Mouse (Mus musculus) spleen, adult 18-20 months (tissue): Measurements from ENCODE around the gene Rrp1b.

Experiments
- DNase-seq, 2 experiments: peaks; one replicate each; pipeline ENCODE4 v3.0.0; 2022; ENCODE audit warnings: mixed read lengths in 2 of 2

Gene Rrp1b

GRCm38 (mm10) chr17:32035609-32036508 is at the start of gene Rrp1b, which contains the start of gene Hsf2bp:
Rrp1b (plus strand) TSS chr17:32036100.
Hsf2bp (minus strand) TSS chr17:32036349.
- peak; percentile 48 to 67 for DNase-seq

DNA sequence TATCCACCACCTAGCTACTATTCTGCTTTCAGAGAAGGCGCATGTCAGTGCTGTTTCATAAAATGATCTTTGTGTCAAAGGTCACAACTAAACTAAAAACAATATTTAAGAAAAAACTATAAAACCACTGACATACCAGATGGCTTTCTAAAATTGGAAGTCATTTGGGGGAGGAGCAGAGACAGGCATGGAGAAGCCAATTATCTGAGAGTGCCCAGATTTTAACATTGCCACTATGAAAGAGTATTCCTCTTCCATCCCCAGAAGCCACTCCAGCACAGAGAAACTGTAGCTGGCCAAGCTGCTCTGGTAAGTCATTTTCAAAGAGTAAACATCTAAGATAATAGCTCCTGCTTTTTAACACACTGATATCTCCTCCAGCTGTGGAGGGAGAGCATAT is 49.0 kb upstream of the Rrp1b start:
- DNase-seq, result no peak

DNA sequence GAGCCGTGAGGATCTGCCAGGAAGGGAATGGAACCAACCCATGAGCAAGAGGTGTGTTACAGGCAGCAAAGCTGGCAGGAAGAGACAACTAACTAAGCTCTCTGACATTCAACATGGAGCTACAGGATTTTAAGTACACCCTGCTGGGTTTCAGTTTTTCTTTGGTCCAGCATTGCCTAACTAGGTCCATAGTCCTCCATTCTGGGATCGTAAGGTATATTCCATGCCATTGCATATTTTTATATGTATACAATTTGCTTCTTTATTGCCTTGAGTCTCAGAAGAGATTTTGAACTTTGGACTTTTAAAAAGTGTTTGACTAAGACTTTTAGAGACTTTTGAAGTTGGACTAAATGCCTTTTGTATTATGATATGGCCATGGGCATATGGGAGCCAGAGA is 46.9 kb upstream of the Rrp1b start:
- DNase-seq, result no peak

DNA sequence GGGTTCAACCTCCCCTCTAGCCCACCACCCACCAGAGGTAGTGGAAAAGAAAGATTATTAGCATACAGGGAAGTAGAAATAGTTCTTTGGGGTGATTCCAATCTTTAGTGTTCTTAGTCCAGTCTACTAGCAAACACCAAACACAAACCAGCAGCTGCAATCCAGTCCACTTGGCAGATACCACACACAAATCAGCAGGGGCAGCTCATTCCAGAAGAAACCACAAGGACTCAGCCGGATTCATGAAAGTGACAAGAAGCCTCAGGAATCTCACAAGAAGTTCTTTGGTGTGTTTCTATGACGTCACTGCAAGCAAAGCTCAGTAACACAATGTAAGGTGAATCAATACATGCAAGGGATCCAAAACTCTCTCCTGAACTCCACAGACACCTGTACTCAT is 43.9 kb upstream of the Rrp1b start:
- DNase-seq, result no peak

DNA sequence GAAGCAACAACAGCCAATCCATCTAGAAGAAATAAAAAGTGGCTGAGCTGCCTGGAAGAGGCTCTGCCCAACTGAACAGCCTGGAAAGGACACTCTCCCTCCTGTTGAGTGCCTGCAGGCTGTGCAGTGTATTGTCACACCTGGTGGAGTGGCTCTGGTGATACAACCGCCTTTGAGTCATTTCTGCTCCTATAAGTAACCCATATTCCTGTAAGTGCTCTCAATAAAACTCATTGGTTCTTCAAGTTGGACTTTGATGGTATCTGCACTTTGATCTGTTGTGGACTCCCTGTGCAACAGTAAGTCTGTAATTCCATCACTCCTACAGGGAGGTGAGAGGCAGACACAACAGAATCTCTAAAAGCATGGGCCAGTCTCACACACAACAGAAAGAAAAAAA is 42.5 kb upstream of the Rrp1b start:
- DNase-seq, result no peak

- no peak for DNase-seq
These were observed 41.8 kb upstream of the Rrp1b start for GRCm38 (mm10) chr17:31994132-31994531.

- no peak for DNase-seq
These were observed 40.1 kb upstream of the Rrp1b start for GRCm38 (mm10) chr17:31995784-31996183.

GRCm38 (mm10) chr17:31996331-31996730 is 39.6 kb upstream of the Rrp1b start:
- DNase-seq, result no peak

DNA sequence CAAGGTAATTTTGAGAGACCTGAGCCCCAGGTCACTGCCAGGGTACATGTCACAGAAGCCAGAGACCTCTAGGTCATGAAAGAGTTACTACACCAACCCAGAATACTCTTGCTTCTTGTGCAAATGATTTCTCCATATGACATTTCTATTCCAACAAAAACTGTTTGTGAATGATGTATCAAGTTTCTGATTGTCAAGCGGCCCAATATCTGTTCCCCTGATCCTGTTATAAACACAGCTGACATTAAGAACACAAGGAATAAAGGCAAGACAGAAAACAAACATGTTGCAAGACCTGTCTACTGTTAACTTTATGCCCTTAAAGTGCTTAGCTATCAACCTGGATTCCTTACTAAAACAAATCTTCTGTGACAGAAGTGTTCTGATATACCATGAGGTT is 37.5 kb upstream of the Rrp1b start:
- no peak for DNase-seq

DNA sequence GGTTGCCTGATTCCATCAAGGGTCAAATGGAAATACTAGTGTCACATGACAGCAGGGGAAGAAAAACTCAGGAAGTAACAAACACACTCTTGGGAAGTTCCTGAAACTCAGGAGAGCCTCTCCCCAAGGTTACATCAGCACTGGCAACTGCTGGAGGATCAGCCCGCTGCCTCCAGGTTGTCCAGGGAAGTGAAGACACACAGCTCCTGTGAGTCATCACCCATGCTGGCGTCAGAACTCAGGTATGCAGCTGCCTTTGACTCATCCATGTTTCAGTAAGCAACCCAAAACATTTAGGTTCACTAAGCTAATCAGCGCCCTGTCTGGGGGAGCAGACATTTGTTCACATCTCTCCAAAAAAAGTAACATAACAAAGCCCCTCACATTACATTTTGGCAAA is 32.6 kb upstream of the Rrp1b start:
- no peak for DNase-seq

- no peak for DNase-seq
These were observed 29.1 kb upstream of the Rrp1b start for GRCm38 (mm10) chr17:32006800-32007199.

- DNase-seq, result no peak
These were observed 24.2 kb upstream of the Rrp1b start for GRCm38 (mm10) chr17:32011694-32012093.

DNA sequence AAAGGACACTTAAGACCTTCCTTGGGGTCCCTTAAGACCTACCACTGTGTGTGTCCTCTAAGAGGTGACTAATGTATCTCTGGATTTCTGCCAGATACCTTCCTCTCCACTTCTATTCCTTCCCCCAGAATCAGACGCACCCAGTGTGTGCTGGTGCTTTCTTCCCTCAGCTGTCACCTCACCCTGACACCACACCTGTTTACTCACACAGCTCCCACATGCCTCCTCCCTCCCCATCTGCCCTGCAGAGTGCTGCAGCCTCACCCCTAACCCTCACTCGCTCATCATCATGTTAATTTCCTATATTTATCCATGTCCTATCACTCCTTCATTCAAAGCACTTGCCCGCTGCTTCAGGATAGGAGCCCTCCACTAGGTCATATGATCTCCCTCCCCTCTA is 23.6 kb upstream of the Rrp1b start:
- DNase-seq, result no peak

DNA sequence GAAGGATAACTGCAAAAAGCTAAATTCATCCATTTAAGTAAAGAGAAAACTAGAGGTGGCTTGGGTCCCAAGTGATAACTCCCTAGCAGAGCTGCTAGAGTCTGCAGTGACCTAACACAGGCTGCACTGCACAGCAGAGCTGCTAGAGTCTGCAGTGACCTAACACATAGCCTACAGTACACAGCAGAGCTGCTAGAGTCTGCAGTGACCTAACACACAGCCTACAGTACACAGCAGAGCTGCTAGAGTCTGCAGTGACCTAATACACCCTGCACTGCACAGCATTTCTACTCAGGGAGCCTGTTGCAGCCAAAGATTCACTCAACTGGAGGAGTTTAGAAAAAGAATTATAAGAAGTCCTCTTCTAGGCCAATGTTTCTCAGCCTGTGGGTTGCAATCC is 22.2 kb upstream of the Rrp1b start:
- DNase-seq, result no peak

DNA sequence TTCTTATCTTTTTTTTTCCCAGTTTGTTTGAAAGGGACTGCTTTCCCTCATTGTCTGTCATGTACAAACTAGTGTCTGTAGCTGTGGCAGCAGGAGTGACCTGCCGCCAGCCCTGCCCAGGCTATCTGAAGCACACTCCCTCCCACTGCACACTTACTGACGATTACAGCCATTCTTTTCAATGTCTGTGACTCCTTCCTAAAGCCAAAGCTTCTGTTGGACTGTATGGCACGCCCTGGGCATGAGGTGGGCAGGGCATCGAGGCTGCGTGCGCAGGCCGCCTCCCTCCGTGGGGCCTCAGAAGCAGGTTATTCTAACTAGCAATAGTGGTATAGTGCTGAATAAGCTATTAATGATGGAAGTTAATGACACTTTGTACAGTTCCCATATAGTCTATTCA is 19.4 kb upstream of the Rrp1b start:
- DNase-seq, result no peak

DNA sequence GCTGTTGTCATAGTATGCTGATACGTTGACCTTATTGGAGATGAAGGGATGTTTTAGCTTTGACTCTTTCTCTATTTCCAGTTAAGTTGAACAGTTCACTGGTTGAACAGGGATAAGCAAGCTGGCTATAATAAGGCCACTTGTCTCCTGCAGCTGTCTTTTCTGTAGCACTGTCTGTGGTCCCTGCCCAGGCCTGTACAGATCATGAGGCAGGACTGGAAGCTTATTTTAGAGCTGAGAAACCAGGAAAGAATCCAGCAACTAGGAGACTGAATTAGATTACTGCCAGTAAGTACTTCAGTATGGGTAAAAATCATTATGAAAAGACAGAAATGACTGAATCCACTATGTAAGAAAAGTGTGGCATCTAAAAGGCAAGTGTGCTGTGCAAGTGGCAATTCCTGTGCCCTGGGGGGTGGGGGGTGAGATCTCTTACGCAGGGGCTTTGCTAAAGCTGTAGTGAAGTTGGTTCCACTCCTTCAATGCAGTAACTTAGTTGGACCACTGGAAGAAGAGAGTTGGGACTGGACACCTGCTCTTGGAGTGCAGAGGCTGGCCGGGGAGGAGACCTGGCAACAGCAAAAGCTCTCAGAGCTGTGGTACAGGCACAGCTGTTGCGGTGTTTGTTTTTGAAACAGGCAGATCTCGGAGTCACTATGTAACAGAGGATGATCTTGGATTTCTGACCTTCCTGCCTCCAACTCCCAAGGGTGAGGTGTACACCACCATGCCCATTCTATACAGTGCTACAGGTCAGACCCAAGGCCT is 17.6 kb upstream of the Rrp1b start:
- DNase-seq, result no peak

GRCm38 (mm10) chr17:32021981-32022380 is 13.9 kb upstream of the Rrp1b start:
- DNase-seq, result no peak

- DNase-seq, result no peak
These were observed 13.3 kb upstream of the Rrp1b start for GRCm38 (mm10) chr17:32022551-32022950.

- no peak for DNase-seq
These were observed 12.8 kb upstream of the Rrp1b start for GRCm38 (mm10) chr17:32023088-32023487.

DNA sequence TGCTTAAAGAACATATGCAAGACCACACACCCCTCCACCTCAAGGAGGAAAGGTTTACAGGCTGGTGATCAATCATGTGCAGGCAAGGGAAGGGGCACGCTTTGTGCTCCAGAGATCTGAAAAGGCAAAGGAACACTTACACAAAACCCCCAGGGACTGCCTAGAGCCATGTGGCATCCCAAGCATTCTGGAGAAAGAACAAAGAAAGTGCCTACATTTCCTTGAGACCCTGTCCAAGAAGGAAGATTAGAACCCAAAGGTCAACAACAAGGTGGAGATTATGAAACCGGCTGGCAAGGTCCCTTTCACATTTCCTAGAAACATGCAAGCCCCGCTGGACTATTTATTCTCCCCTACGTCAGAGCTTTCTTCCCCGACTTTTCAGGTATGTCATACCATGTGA is 11.2 kb upstream of the Rrp1b start:
- no peak for DNase-seq

DNA sequence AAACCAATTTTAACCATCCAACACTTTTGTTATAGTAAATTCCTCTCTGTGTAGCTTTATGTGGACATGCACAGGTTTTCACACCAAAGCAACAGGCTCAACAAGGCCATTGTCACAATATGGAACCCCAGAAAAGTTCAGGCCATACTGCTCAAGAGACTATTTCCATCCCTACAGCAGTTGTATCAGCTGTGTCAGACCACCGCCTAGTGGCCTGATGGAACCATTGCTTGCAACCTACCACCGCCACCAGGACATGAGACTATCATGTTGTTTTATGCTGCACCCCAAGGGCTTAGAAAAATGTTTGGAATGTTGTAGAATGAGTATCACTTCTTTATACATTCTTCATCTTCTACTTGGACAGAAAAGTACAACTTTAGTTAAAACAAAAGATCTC is 10.5 kb upstream of the Rrp1b start:
- DNase-seq, result peak; percentile 30 to 63

- DNase-seq, result no peak
These were observed 8.2 kb upstream of the Rrp1b start for GRCm38 (mm10) chr17:32027666-32028065.

- DNase-seq, result no peak
These were observed 7.6 kb upstream of the Rrp1b start for GRCm38 (mm10) chr17:32028301-32028700.

DNA sequence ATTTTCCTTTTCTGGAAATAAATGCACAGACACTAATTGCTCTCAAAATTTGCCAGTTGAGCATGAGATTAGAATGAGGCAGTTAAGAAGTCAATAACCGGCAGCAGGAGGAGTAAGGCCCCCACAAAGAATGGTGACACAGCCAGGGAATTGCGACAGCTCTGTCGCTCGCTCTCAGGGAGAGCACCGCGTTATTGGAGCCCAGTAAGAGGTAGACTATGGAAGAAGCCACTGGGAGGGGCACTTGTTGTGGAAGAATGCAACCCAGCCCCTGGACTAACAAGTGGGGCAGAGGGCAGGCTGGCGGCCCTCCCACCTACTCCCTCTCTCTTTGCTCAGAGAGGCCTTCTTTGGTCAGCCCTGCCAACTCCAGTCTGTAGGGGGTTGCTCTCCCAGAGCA is 4.2 kb upstream of the Rrp1b start:
- no peak for DNase-seq
